Mouse (Mus musculus) stomach, postnatal 0 days (tissue): ENCODE results near the gene Olfr251. TPM values are rescaled to one million over a fixed set of nuclear protein-coding genes. Genes with fewer than 3 reads are reported as not detected.

Experiments used
- ATAC-seq: fragments of 200-750 bp; cut with Nextera tagmentation; 2 replicates; pipeline ENCODE4 v1.8.0; 2017; ENCODE audit not compliant: low FRiP score, low TSS enrichment
- DNase-seq: peaks from one replicate; pipeline ENCODE4 v3.0.0-alpha.2; 2016; ENCODE audit warnings: low spot score
- H3K27ac ChIP-seq: fragments of 300-500 bp; sonication (generic); replicated peaks from 2 replicates; pipeline ENCODE4 v1.5.1; 2014; ENCODE audit warnings: mild to moderate bottlenecking, control low read depth
- H3K27me3 ChIP-seq: fragments of 300-500 bp; sonication (generic); 2 replicates; pipeline ENCODE4 v1.6.1; 2014; ENCODE audit warnings: low read length; ENCODE audit not compliant: control insufficient read depth, insufficient read depth
- H3K36me3 ChIP-seq: fragments of 300-500 bp; sonication (generic); 2 replicates; pipeline ENCODE4 v1.6.1; 2014; ENCODE audit warnings: low read length, mixed read lengths; ENCODE audit not compliant: control insufficient read depth, insufficient read depth
- H3K4me1 ChIP-seq: fragments of 300-500 bp; sonication (generic); replicated peaks from 2 replicates; pipeline ENCODE4 v1.6.1; 2014; ENCODE audit warnings: antibody characterized with exemption; ENCODE audit not compliant: control insufficient read depth, insufficient read depth
- H3K4me2 ChIP-seq: fragments of 300-500 bp; sonication (generic); replicated peaks from 2 replicates; pipeline ENCODE4 v1.6.1; 2014; ENCODE audit warnings: low read depth, mild to moderate bottlenecking, control low read depth, moderate library complexity
- H3K4me3 ChIP-seq: fragments of 300-500 bp; sonication (generic); 2 replicates; pipeline ENCODE4 v1.5.1; 2014; ENCODE audit warnings: low read depth, low read length, control low read depth
- H3K9ac ChIP-seq: fragments of 300-500 bp; sonication (generic); 2 replicates; pipeline ENCODE4 v1.6.1; 2014; ENCODE audit warnings: mild to moderate bottlenecking, low read length, control low read depth, mixed read lengths
- H3K9me3 ChIP-seq: fragments of 300-500 bp; sonication (generic); 2 replicates; pipeline ENCODE4 v1.6.1; 2016; ENCODE audit warnings: low read length; ENCODE audit not compliant: control insufficient read depth
- CTCF ChIP-seq: IDR thresholded peaks from 2 replicates; pipeline ENCODE4 v1.5.1; 2016; ENCODE audit warnings: antibody characterized with exemption, low read depth, mild to moderate bottlenecking, moderate library complexity
- EP300 ChIP-seq: optimal IDR thresholded peaks from 2 replicates; pipeline ENCODE3; 2016; ENCODE audit warnings: antibody characterized with exemption
- WGBS: fragments of 180-500 bp; shearing (Covaris S2); extraction: QIAGEN DNeasy Blood & Tissue Kit; methylation state at CpG from one replicate; pipeline ENCODE4 v1.1.7; 2014; 5-methylcytosine and 5-hydroxymethylcytosine counted together
- polyA plus RNA-seq: library from polyadenylated mRNA; unstranded; fragments of >200 nt; fragmentation: Nextera tagmentation; extraction: Ambion mirVana; gene quantifications from 2 replicates; pipeline ENCODE4 v1.2.1, GENCODE M21; 2015

The Olfr251 gene
- polyA plus RNA-seq, 1 experiment from 2014 or later, result not detected

DNA sequence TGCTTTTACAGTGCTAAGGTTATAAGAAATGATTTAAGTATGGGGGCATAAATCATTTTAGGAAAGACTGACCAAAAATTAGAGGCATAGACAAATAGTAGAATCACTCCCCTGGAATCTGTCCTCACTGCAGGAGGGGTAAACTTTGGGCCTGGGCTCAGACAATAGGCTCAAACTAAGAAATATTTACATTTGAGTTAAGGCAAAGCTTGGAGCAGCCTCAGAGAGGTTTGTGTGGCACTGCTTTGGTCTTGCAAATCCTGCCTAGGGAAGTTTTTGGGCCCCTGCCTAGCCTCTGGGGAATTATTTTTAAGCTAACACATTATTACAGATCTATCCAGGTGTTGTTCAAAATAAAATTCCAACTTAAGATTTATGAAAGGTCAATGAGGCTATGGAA, 46.9 kb downstream of the Olfr251 start:
- no peaks in the 10 kb centered on the region for H3K36me3 ChIP-seq
- DNase-seq (no peak), ATAC-seq (no peak)
- no peak for TF ChIP-seq EP300
- TF ChIP-seq CTCF, result no peak
- no peak overlapping the region for H3K9ac ChIP-seq
- H3K4me1 ChIP-seq, result no peaks in the 10 kb centered on the region
- H3K27me3 ChIP-seq, result no peaks in the 10 kb centered on the region
- H3K4me2 ChIP-seq, result no peak overlapping the region
- H3K27ac ChIP-seq, result no peak overlapping the region
- no peaks in the 10 kb centered on the region for H3K9me3 ChIP-seq
- H3K4me3 ChIP-seq, result no peak overlapping the region

- no peak overlapping the region for H3K9ac ChIP-seq
- no peaks in the 10 kb centered on the region for H3K9me3 ChIP-seq
- no peak for ATAC-seq
- no peaks in the 10 kb centered on the region for H3K27me3 ChIP-seq
- H3K4me3 ChIP-seq, result no peak overlapping the region
- H3K36me3 ChIP-seq, result no peaks in the 10 kb centered on the region
- no peak for TF ChIP-seq CTCF
- no peak for TF ChIP-seq EP300
- no peak overlapping the region for H3K4me2 ChIP-seq
- H3K4me1 ChIP-seq, result no peaks in the 10 kb centered on the region
- H3K27ac ChIP-seq, result no peak overlapping the region
- WGBS, result 48% methylated on average over 1 of the region's 1 CpGs
- no peak for DNase-seq
These were observed 50.1 kb downstream of the Olfr251 start for GRCm38 (mm10) chr9:38427026-38427425.

DNA sequence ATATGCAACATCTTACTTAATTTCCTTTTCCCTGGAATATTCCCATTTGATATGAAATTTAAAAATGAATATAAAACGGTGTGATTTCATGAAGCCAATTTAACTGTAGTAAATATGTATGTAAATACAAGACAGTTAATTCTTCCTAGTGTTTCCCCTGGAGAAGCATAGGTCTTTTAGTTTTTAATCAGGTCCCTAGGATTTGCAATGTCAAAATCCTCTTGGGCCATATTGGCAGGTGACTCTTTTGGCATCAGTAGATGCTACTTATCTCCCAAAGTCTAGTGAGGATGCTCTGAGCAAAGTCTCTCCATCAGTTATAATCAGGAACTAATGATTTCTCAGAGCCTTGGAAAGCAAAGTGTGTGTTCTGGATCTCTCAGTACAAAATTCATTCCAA, 52.3 kb downstream of the Olfr251 start, which contains the start of gene Olfr901:
Gene Olfr901, plus strand, starts transcription at position 301 of the 400 bp plus-strand sequence.
- TF ChIP-seq CTCF (no peak), EP300 (no peak)
- Histone ChIP-seq H3K9me3 (no peaks in the 10 kb centered on the region), H3K36me3 (no peaks in the 10 kb centered on the region), H3K9ac (no peak within 1 kb of the TSS), H3K4me3 (no peak within 1 kb of the TSS), H3K27ac (no peak within 1 kb of the TSS), H3K4me2 (no peak within 1 kb of the TSS), H3K4me1 (no peaks in the 10 kb centered on the region), H3K27me3 (no peaks in the 10 kb centered on the region)
- WGBS, result 88% methylated on average over 1 of the region's 1 CpGs
- DNase-seq (no peak), ATAC-seq (no peak)

Other genes with a start within 250 kb of the Olfr251 start
- 0.04 and 0.06 TPM in 2 replicates for gene Olfr890, start 234.6 kb upstream of the Olfr251 start, polyA plus RNA-seq
- gene Olfr891, start 196.3 kb upstream of the Olfr251 start, polyA plus RNA-seq, result not detected in 2 replicates
- gene Olfr893, start 168.7 kb upstream of the Olfr251 start, polyA plus RNA-seq, result 0.06 and 0.11 TPM in 2 replicates
- not detected in 2 replicates for gene Olfr894, start 159.0 kb upstream of the Olfr251 start, polyA plus RNA-seq
- not detected in 2 replicates for gene Olfr143, start 124.3 kb upstream of the Olfr251 start, polyA plus RNA-seq
- gene Olfr895, start 109.2 kb upstream of the Olfr251 start, polyA plus RNA-seq, result not detected in 2 replicates
- gene Olfr896-ps1, start 86.0 kb upstream of the Olfr251 start, polyA plus RNA-seq, result not detected in 2 replicates
- not detected in 2 replicates for gene Olfr25, start 48.0 kb upstream of the Olfr251 start, polyA plus RNA-seq
- not detected in 2 replicates for gene Olfr898, start 28.7 kb upstream of the Olfr251 start, polyA plus RNA-seq
- not detected in 2 replicates for gene Olfr250, start 10.2 kb upstream of the Olfr251 start, polyA plus RNA-seq
- gene Olfr147, start 24.6 kb downstream of the Olfr251 start, polyA plus RNA-seq, result not detected in 2 replicates
- gene Olfr901, start 52.4 kb downstream of the Olfr251 start, polyA plus RNA-seq, result not detected in 2 replicates
- not detected in 2 replicates for gene Olfr902, start 70.6 kb downstream of the Olfr251 start, polyA plus RNA-seq
- not detected in 2 replicates for gene Olfr904, start 86.1 kb downstream of the Olfr251 start, polyA plus RNA-seq
- not detected in 2 replicates for gene Olfr905, start 94.0 kb downstream of the Olfr251 start, polyA plus RNA-seq
- gene Olfr906, start 110.0 kb downstream of the Olfr251 start, polyA plus RNA-seq, result not detected in 2 replicates
- gene Olfr907, start 118.7 kb downstream of the Olfr251 start, polyA plus RNA-seq, result not detected in 2 replicates
- gene Olfr911-ps1, start 144.5 kb downstream of the Olfr251 start, polyA plus RNA-seq, result not detected in 2 replicates
- not detected in 2 replicates for gene Olfr910, start 160.8 kb downstream of the Olfr251 start, polyA plus RNA-seq
- gene Olfr912, start 203.1 kb downstream of the Olfr251 start, polyA plus RNA-seq, result 0.01 TPM in 1 of 2 replicates, not detected in the other
- gene Olfr913, start 215.7 kb downstream of the Olfr251 start, polyA plus RNA-seq, result 0.04 TPM in 1 of 2 replicates, not detected in the other
- not detected in 2 replicates for gene Olfr914, start 228.0 kb downstream of the Olfr251 start, polyA plus RNA-seq